Mouse (Mus musculus) small intestine, adult 2 months (tissue): ENCODE measurements around the gene Lce1a1.

Experiments
- CTCF ChIP-seq: fragments of 200-500 bp; IDR thresholded peaks from 2 replicates; pipeline ENCODE4 v1.5.1; 2012; ENCODE audit warnings: low read depth, mild to moderate bottlenecking, control low read depth, inconsistent platforms, low read length, moderate library complexity, mixed read lengths; ENCODE audit not compliant: insufficient replicate concordance, insufficient read length; ENCODE audit errors: extremely low read depth
- POLR2A ChIP-seq: fragments of 200-500 bp; IDR thresholded peaks from 2 replicates; pipeline ENCODE4 v1.6.1; 2012; ENCODE audit warnings: low read depth, mild to moderate bottlenecking, control low read depth, inconsistent platforms, low read length, moderate library complexity

DNA sequence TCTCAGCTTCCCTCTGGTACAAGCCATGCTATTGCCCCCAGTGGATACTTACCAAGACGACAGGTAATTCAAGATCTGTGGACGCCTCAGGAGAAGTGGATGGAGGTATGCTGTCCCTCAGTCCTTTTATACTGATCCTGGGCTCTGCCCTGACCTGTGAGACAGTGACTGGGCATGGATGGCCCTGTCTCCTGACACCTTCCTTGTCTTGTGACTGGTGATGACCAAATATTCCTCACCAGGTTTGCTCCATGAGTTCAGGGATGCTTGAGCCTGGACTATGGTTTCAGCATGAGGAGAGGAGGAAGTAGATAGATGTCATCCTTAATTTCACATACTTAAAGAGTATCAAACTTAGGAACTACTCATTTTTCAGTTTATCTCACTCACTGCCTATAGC, 39.0 kb upstream of the Lce1a1 start, which contains the start of gene Lce1d:
- TF ChIP-seq CTCF, result no peak
- no peak for TF ChIP-seq POLR2A
